Mouse (Mus musculus) T-cell, adult 66 days (primary cell): ENCODE results near the gene Cfap43. TPM values are rescaled to one million over a fixed set of nuclear protein-coding genes. Genes with fewer than 3 reads are reported as not detected.

ENCODE experiments used
- total RNA-seq, 2 experiments: library from RNA; stranded (reverse); gene quantifications; 3 replicates in 1 of 2; 4 replicates in 1 of 2; pipeline ENCODE4 v1.2.4; 2023

The Cfap43 gene
- total RNA-seq = under 1 TPM in 1 of 2 experiments, not detected in 1; 0.29 TPM

GRCm38 (mm10) chr19:47919126-47919965 is at the start of gene Cfap43, which contains the start of gene Itprip:
Gene Cfap43 (minus strand): TSS chr19:47919287.
Gene Itprip (minus strand): TSS chr19:47919299.

GRCm38 (mm10) chr19:47937443-47938406 is 18.6 kb upstream of the Cfap43 start, which contains the start of gene Cfap58:
Gene Cfap58 (plus strand): TSS chr19:47937675.

GRCm38 (mm10) chr19:47865353-47865947 is 53.6 kb downstream of the Cfap43 start, which contains the start of gene Gsto2:
Gene Gsto2 (plus strand): TSS chr19:47865534.

GRCm38 (mm10) chr19:47854796-47855783 is 64.0 kb downstream of the Cfap43 start, which contains the start of gene Gsto1:
Gene Gsto1 (plus strand): TSS chr19:47854970.

GRCm38 (mm10) chr19:47731071-47731881 is 187.8 kb downstream of the Cfap43 start, which contains the start of gene Sfr1:
Gene Sfr1 (plus strand): TSS chr19:47731682.

GRCm38 (mm10) chr19:47691994-47692393 is 227.1 kb downstream of the Cfap43 start, which contains the start of gene Col17a1:
Gene Col17a1 (minus strand): TSS chr19:47692094.

Other genes with a start within 250 kb of the Cfap43 start
- gene Col17a1, start 227.2 kb downstream of the Cfap43 start, total RNA-seq = not detected
- 10 to 100 TPM; 71.4 to 72.0 TPM for gene Sfr1, start 187.6 kb downstream of the Cfap43 start, total RNA-seq
- gene Gsto1, start 64.3 kb downstream of the Cfap43 start, total RNA-seq = 10 to 100 TPM; 18.6 to 18.7 TPM
- gene Gsto2, start 53.8 kb downstream of the Cfap43 start, total RNA-seq = not detected
- gene Itprip, start within 50 bp of the Cfap43 start, total RNA-seq = 10 to 100 TPM; 89.4 to 97.3 TPM
- gene Cfap58, start 18.4 kb upstream of the Cfap43 start, total RNA-seq = not detected